Mouse (Mus musculus) adipose tissue, adult 10 weeks (tissue): ENCODE results near the gene Medag. TPM values are rescaled to one million over a fixed set of nuclear protein-coding genes. Genes with fewer than 3 reads are reported as not detected.

Experiments used
- polyA plus RNA-seq: library from polyadenylated mRNA; stranded (reverse); fragments of 350-450 nt; fragmentation: Illumina TruSeq; extraction: RNeasy Lipid Tissue Mini Kit (QIAGEN cat#74804); gene quantifications from one replicate; pipeline ENCODE4 v1.2.3, GENCODE M21; 2014; ENCODE audit warnings: low read depth, low replicate concordance

The Medag gene
- polyA plus RNA-seq, result 20.1 TPM

GRCm38 (mm10) chr5:149411509-149412193 is at the start of gene Medag:
Gene Medag, plus strand, starts transcription at chr5:149411749.

GRCm38 (mm10) chr5:149439531-149440179 is 28.1 kb downstream of the Medag start, which contains the start of gene Tex26:
Gene Tex26, plus strand, starts transcription at chr5:149439660.

Other genes starting within 250 kb of the Medag start
- 13.7 TPM for gene Uspl1, start 227.4 kb upstream of the Medag start, polyA plus RNA-seq
- 337 TPM for gene Hmgb1, start 227.3 kb upstream of the Medag start, polyA plus RNA-seq
- gene Alox5ap, start 147.0 kb upstream of the Medag start, polyA plus RNA-seq, result 30.2 TPM
- gene Tex26, start 27.9 kb downstream of the Medag start, polyA plus RNA-seq, result 2.2 TPM
- 2.4 TPM for gene Wdr95, start 116.9 kb downstream of the Medag start, polyA plus RNA-seq
- gene Hsph1, start 224.6 kb downstream of the Medag start, polyA plus RNA-seq, result 25.0 TPM